Mouse (Mus musculus) liver, embryonic 16.5 days (tissue): ENCODE measurements around the gene Klhl10. TPM values are rescaled to one million over a fixed set of nuclear protein-coding genes. Genes with fewer than 3 reads are reported as not detected.

Experiments
- ATAC-seq: fragments of 200-750 bp; cut with Nextera tagmentation; 2 replicates; pipeline ENCODE4 v1.8.0; 2017; ENCODE audit warnings: low read depth, mild to moderate bottlenecking, moderate number of reproducible peaks, moderate library complexity
- H3K27ac ChIP-seq: fragments of 300-500 bp; sonication (generic); 2 replicates; pipeline ENCODE4 v1.5.1; 2014; ENCODE audit warnings: mild to moderate bottlenecking, low read length
- H3K27me3 ChIP-seq: fragments of 300-500 bp; sonication (generic); 2 replicates; pipeline ENCODE4 v1.6.1; 2014; ENCODE audit warnings: low read depth, low read length, mixed read lengths; ENCODE audit not compliant: control insufficient read depth, insufficient read depth
- H3K36me3 ChIP-seq: fragments of 300-500 bp; sonication (generic); 2 replicates; pipeline ENCODE4 v1.6.1; 2014; ENCODE audit warnings: mild to moderate bottlenecking; ENCODE audit not compliant: control insufficient read depth, insufficient read depth
- H3K4me1 ChIP-seq: fragments of 300-500 bp; sonication (generic); 2 replicates; pipeline ENCODE4 v1.6.1; 2014; ENCODE audit warnings: low read depth, low read length, mixed read lengths; ENCODE audit not compliant: control insufficient read depth
- H3K4me2 ChIP-seq: fragments of 300-500 bp; sonication (generic); 2 replicates; pipeline ENCODE4 v1.6.1; 2014; ENCODE audit warnings: low read depth, low read length, mixed read lengths
- H3K4me3 ChIP-seq: fragments of 300-500 bp; sonication (generic); 2 replicates; pipeline ENCODE4 v1.5.1; 2014; ENCODE audit warnings: low read depth, mild to moderate bottlenecking, low read length
- H3K9ac ChIP-seq: fragments of 300-500 bp; sonication (generic); 2 replicates; pipeline ENCODE4 v1.6.1; 2014; ENCODE audit warnings: low read depth, low read length
- H3K9me3 ChIP-seq: fragments of 300-500 bp; sonication (generic); replicated peaks from 2 replicates; pipeline ENCODE4 v1.6.1; 2016; ENCODE audit warnings: low read length; ENCODE audit not compliant: control insufficient read depth
- WGBS: fragments of 180-500 bp; shearing (Covaris S2); extraction: QIAGEN DNeasy Blood & Tissue Kit; methylation state at CpG from one replicate; pipeline ENCODE4 v1.1.7; 2014; ENCODE audit not compliant: insufficient replicate concordance; 5-methylcytosine and 5-hydroxymethylcytosine counted together
- polyA plus RNA-seq: library from polyadenylated mRNA; unstranded; fragments of >200 nt; fragmentation: Nextera tagmentation; extraction: Ambion mirVana; gene quantifications from 2 replicates; pipeline ENCODE4 v1.2.1, GENCODE M21; 2015

The Klhl10 gene
- polyA plus RNA-seq, 1 experiment from 2014 or later: not detected

- Histone ChIP-seq H3K9ac (no peak overlapping the region), H3K36me3 (no peaks in the 10 kb centered on the region), H3K27me3 (no peaks in the 10 kb centered on the region), H3K4me3 (no peak overlapping the region), H3K9me3 (no peaks in the 10 kb centered on the region), H3K27ac (no peak overlapping the region), H3K4me1 (peaks cover 10% of the 10 kb centered on the region), H3K4me2 (no peak overlapping the region)
- 81% methylated on average over 9 of the region's 9 CpGs for WGBS
- no peak for ATAC-seq
These were observed 6.0 kb upstream of the Klhl10 start for GRCm38 (mm10) chr11:100435678-100436246.

GRCm38 (mm10) chr11:100437901-100438300 is 3.8 kb upstream of the Klhl10 start:
- Histone ChIP-seq H3K27ac (no peak overlapping the region), H3K36me3 (no peaks in the 10 kb centered on the region), H3K27me3 (no peaks in the 10 kb centered on the region), H3K4me3 (no peak overlapping the region), H3K9ac (no peak overlapping the region), H3K4me2 (no peak overlapping the region), H3K9me3 (no peaks in the 10 kb centered on the region), H3K4me1 (peaks cover 14% of the 10 kb centered on the region)
- WGBS: 68% methylated on average over 1 of the region's 1 CpGs
- no peak for ATAC-seq

DNA sequence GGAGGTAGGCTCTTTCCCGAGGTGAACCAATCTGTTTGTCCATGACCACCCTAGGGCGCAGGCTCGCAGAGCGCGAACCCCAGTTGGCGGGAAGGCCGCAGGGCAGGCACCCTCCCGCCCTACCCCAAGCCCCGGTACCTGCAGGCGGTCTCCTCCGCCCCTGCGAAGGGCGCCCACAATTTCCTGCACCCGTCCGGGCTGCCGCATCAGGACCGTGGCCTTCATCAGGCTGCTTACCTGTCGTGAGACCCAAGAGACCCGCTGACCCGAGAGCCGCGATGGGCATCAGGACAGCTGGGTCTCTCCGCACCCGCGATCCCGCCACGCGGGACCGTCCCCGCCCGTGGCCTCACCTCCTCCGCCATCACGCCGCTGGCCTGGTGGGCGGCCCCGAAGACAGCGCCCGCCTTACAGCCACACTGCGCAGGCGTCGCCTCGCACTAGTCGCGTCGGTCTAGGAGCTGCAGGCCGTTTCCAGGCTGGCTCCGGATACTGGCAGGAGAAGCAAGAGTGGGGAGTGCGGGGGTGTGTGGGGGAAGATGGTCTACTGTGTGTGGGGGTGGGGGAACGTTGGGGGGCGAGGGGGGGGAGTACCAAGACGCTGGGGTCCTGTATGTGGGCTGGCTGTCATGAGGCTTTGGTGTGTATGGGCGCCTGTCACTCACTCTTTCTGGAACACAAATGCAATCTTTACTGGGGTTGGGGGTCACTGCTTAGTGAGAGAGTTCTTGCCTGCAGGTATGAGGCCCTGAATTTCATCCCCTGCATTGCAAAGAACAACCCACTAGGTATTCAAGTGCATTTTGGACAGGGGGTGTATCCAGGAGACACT is 810 bp upstream of the Klhl10 start:
- peaks cover 14% of the 10 kb centered on the region for H3K4me1 ChIP-seq
- H3K4me3 ChIP-seq: peak overlapping the region; percentile 74
- H3K36me3 ChIP-seq: no peaks in the 10 kb centered on the region
- H3K9ac ChIP-seq: peak overlapping the region; percentile 77
- H3K27me3 ChIP-seq: no peaks in the 10 kb centered on the region
- peak; percentile 92 for ATAC-seq
- WGBS: under 1% methylated on average over 52 of the region's 52 CpGs
- no peaks in the 10 kb centered on the region for H3K9me3 ChIP-seq
- peak overlapping the region; percentile 88 for H3K4me2 ChIP-seq
- H3K27ac ChIP-seq: no peak overlapping the region

DNA sequence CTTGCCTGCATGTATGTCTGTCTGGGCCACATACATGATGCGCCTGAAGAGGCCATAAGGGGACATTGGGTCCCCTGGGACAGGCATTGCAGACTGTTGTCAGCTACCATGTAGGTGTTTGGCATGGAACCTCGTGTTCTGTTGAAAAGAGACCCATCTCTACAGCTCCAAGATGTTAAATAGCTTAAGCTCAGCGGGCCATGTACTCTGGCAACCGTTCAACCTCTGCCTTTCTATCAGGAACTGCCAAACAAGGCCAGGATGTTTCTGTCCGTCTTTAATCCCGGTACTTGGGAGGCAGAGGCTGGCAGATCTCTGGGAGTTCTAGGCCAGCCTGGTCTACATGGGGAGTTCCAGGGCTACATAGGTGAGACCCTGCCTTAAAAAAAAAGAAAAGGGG is 908 bp downstream of the Klhl10 start:
- H3K4me3 ChIP-seq: no peak overlapping the region
- no peaks in the 10 kb centered on the region for H3K27me3 ChIP-seq
- H3K4me1 ChIP-seq: peaks cover 14% of the 10 kb centered on the region
- no peaks in the 10 kb centered on the region for H3K36me3 ChIP-seq
- 82% methylated on average over 6 of the region's 6 CpGs for WGBS
- no peak overlapping the region for H3K4me2 ChIP-seq
- H3K27ac ChIP-seq: no peak overlapping the region
- H3K9ac ChIP-seq: no peak overlapping the region
- no peaks in the 10 kb centered on the region for H3K9me3 ChIP-seq
- ATAC-seq: no peak

DNA sequence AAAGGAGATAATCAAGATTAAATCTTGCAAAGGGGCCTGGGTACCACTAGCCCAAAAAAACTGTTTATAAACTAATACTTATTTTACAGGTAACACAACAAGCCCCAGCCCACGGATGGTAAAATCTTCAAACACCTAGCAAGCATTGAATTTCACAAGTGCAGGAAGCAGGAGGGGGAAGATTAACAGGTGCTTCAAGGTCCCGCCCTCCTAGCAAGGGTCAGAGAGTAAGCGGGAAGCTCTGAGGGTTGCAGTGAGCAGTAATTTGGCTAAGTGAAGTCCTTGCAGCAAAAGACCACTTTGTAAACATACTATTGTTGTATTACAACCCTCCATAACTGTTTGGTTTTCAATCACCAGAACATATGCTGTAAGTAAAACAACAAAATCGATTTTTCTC is 15.5 kb downstream of the Klhl10 start:
- 66% methylated on average over 4 of the region's 4 CpGs for WGBS
- Histone ChIP-seq H3K4me3 (no peak overlapping the region), H3K9ac (no peak overlapping the region), H3K9me3 (no peaks in the 10 kb centered on the region), H3K36me3 (no peaks in the 10 kb centered on the region), H3K4me2 (no peak overlapping the region), H3K27ac (no peak overlapping the region), H3K27me3 (no peaks in the 10 kb centered on the region), H3K4me1 (no peaks in the 10 kb centered on the region)
- no peak for ATAC-seq

DNA sequence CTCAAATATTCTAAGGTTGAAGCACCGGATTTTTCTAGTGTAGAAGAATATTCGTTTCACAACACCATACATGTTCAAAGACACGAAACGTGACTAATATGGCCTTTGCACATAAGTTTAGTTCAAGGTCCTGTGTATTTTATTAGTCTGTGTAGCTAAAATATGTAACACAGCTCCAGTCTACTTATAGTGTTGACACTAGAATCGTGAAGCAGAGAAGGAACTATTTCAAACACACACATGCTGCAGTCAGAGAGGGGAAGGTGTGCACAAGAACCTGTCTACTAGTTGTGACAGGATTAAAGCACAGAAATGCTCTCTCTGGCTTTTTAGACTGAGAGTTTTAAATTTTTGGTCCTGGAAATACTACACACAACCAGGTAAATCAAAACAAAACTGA is 16.0 kb downstream of the Klhl10 start:
- no peak overlapping the region for H3K9ac ChIP-seq
- H3K27me3 ChIP-seq: no peaks in the 10 kb centered on the region
- H3K27ac ChIP-seq: no peak overlapping the region
- H3K9me3 ChIP-seq: no peaks in the 10 kb centered on the region
- WGBS: 79% methylated on average over 5 of the region's 5 CpGs
- H3K36me3 ChIP-seq: no peaks in the 10 kb centered on the region
- ATAC-seq: no peak
- H3K4me3 ChIP-seq: no peak overlapping the region
- H3K4me2 ChIP-seq: no peak overlapping the region
- no peaks in the 10 kb centered on the region for H3K4me1 ChIP-seq

DNA sequence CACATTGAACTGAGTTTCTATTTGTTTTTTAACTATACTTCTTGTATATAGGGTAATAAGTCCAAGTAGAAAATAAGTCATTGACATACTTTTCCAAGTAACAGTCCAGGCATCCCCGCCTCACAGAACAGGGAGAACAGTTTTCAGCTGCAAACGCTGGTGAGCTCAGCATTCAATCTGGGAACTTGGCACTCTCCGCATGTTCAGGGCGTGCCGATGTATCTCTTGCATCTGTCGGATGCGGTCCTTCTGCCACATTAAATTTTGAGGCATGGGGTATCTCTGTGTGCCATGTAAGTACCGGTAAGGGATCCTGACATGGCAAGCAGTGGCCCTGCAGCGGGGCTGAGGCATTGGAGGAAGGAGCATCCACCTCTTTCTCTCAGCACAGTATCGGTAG is 21.0 kb downstream of the Klhl10 start:
- Histone ChIP-seq H3K27me3 (no peaks in the 10 kb centered on the region), H3K9ac (no peak overlapping the region), H3K4me2 (no peak overlapping the region), H3K36me3 (no peaks in the 10 kb centered on the region; the same call in 1 of the 2 replicates), H3K27ac (no peak overlapping the region), H3K4me1 (peaks cover 3% of the 10 kb centered on the region; the same call in 1 of the 2 replicates), H3K9me3 (no peaks in the 10 kb centered on the region), H3K4me3 (no peak overlapping the region)
- WGBS: 88% methylated on average over 10 of the region's 10 CpGs
- ATAC-seq: no peak

- Histone ChIP-seq H3K27me3 (no peaks in the 10 kb centered on the region), H3K27ac (no peak overlapping the region), H3K4me3 (no peak overlapping the region), H3K4me2 (no peak overlapping the region), H3K4me1 (peaks cover 3% of the 10 kb centered on the region; the same call in 1 of the 2 replicates), H3K36me3 (no peaks in the 10 kb centered on the region; the same call in 1 of the 2 replicates), H3K9ac (no peak overlapping the region), H3K9me3 (no peaks in the 10 kb centered on the region)
- no peak for ATAC-seq
- WGBS: 45% methylated on average over 1 of the region's 1 CpGs
These were observed 23.6 kb downstream of the Klhl10 start for GRCm38 (mm10) chr11:100465229-100465792.

GRCm38 (mm10) chr11:100465833-100466232 is 24.1 kb downstream of the Klhl10 start:
- Histone ChIP-seq H3K4me1 (peaks cover 9% of the 10 kb centered on the region), H3K4me2 (no peak overlapping the region), H3K9ac (no peak overlapping the region), H3K4me3 (no peak overlapping the region), H3K27ac (no peak overlapping the region), H3K36me3 (no peaks in the 10 kb centered on the region; the same call in 1 of the 2 replicates), H3K9me3 (no peaks in the 10 kb centered on the region), H3K27me3 (no peaks in the 10 kb centered on the region)
- no peak for ATAC-seq
- 33% methylated on average over 1 of the region's 1 CpGs for WGBS
